Mouse (Mus musculus) central nervous system, embryonic 11.5 days (tissue): ENCODE data around the gene Cldn18. TPM values are rescaled to one million over a fixed set of nuclear protein-coding genes. Genes with fewer than 3 reads are reported as not detected.

ENCODE experiments used
- polyA plus RNA-seq: library from polyadenylated mRNA; depleted of rRNA; stranded (reverse); fragments of >200 nt; gene quantifications from 2 replicates; pipeline ENCODE4 v1.2.3, GENCODE M21; 2012; rRNA removed

Cldn18 gene
- polyA plus RNA-seq: 0.04 TPM in 1 of 2 replicates, not detected in the other

DNA sequence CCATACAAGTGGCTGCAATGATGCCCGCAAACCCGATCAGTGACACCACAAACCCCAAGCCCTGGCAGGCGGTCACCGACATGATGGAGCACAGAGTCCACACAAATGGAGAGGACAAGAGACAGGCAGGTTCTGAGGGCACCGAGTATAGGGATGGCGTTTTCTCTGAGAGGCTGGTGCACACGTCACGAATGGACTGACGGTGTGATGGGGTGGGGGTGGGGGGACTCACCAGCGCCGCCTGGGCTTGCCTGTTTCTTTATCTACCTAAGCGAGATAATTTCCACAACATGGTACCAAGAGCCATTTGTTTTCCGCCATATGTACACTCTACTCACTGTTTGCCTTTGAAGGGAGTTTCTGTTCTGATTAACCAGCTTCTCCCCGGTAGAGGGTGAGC is at the start of gene Cldn18:
Gene Cldn18, minus strand, starts transcription at position 134 of the 400 bp plus-strand sequence.

Other genes starting within 250 kb of the Cldn18 start
- 22.8 and 28.4 TPM in 2 replicates for gene Armc8, start 148.4 kb downstream of the Cldn18 start, polyA plus RNA-seq
- gene Dbr1, start 141.5 kb downstream of the Cldn18 start, polyA plus RNA-seq: 21.8 and 27.0 TPM in 2 replicates
- gene A4gnt, start 104.8 kb downstream of the Cldn18 start, polyA plus RNA-seq: not detected in 2 replicates
- gene Dzip1l, start 87.8 kb downstream of the Cldn18 start, polyA plus RNA-seq: 15.0 and 15.4 TPM in 2 replicates
- 5.7 and 8.7 TPM in 2 replicates for gene Sox14, start 158.9 kb upstream of the Cldn18 start, polyA plus RNA-seq